8 mouse cellular contexts compared by ENCODE assay signal in the genomic region with DNA sequence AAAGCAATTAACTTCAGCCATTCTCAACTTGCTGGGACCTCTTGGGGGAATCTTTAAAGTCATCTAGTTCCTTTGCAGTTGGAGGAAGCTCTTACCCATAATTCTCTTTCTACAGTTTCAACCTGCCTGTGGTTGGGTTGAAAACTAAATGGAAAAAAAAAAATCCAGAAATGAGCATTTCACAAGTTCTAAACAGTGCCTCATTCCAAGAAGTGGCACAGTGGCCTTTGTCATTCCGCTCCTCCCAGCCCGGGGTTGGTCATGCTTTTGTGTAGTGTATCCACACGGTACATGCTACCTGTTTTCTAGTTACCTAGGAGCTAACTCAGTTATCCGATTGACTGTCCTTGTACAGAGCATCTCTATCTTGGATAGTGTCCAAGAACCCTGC.
DNase-seq lines count a peak whose midpoint lies in the region; ATAC-seq and TF ChIP-seq lines count a peak whose summit lies in the region.

No protein-coding gene starts in this region.

- 57% methylated on average over 4 of the region's 4 CpGs for WGBS in kidney, adult 2 months
- WGBS in macrophage (ENCODE audit: missing documents): 59% methylated on average over 4 of the region's 4 CpGs

- H3K27ac ChIP-seq in kidney, adult 2 months (ENCODE audit: insufficient read depth, low read depth, low read length): peak overlapping the region; percentile 80
- peak overlapping the region; percentile 93 for H3K27ac ChIP-seq in CH12.LX (ENCODE audit: insufficient read depth, low read depth)
- peak overlapping the region; percentile 33 for H3K27ac ChIP-seq in macrophage

- TF ChIP-seq RAD21 in CH12.LX (IDR thresholded peaks at IDR 0.05; ENCODE audit: low read depth, low read length): no peak

- H3K9me3 ChIP-seq in CH12.LX (replicated peaks; ENCODE audit: low read length): peaks cover 6% of the 10 kb centered on the region

- TF ChIP-seq POLR2A in kidney, adult 2 months (IDR thresholded peaks at IDR 0.05; ENCODE audit: low read depth, low read length): no peak
- TF ChIP-seq POLR2A in CH12.LX (IDR thresholded peaks at IDR 0.05; ENCODE audit: low read depth, low read length): peak; percentile 7; the same call in 1 of the 2 replicates

- H3K4me3 ChIP-seq in kidney, adult 2 months (ENCODE audit: insufficient read depth, low read depth, low read length): no peak overlapping the region
- H3K4me3 ChIP-seq in CH12.LX (replicated peaks in 1 of 3; ENCODE audit: low read depth in 2 of 3, low read length in 2 of 3, poor library complexity in 1 of 3): peak overlapping the region in 1 of 3 experiments; percentile 32
- no peak overlapping the region for H3K4me3 ChIP-seq in macrophage (ENCODE audit: inconsistent target)

- no peak for DNase-seq in kidney, adult 2 months
- no peak for DNase-seq in kidney, postnatal 4 days
- peak; percentile 73 for DNase-seq in CH12.LX (ENCODE audit: extremely low read depth)
- DNase-seq in T-cell, adult 2 months (ENCODE audit: low spot score): no peak
- DNase-seq in cerebellum, postnatal 10 days: no peak

- peak overlapping the region; percentile 22 for H3K9ac ChIP-seq in CH12.LX (ENCODE audit: insufficient read depth, low read depth)

- H3K4me1 ChIP-seq in kidney, adult 2 months (ENCODE audit: control insufficient read depth, insufficient read depth, low read length): peaks cover 6% of the 10 kb centered on the region; the same call in 1 of the 2 replicates
- H3K4me1 ChIP-seq in CH12.LX (ENCODE audit: control insufficient read depth in 1 of 2, insufficient read depth in 2 of 2): peaks cover 10 to 59% of the 10 kb centered on the region in 2 experiments

- peak; percentile 84 for TF ChIP-seq EP300 in CH12.LX (IDR thresholded peaks at IDR 0.05; ENCODE audit: low read length)

- H3K79me2 ChIP-seq in CH12.LX (replicated peaks; ENCODE audit: control insufficient read depth, extremely low read depth, insufficient read depth, poor library complexity, severe bottlenecking) (no peaks in the 10 kb centered on the region), macrophage (ENCODE audit: inconsistent target) (no peaks in the 10 kb centered on the region)

- H3K27me3 ChIP-seq in kidney, adult 2 months (replicated peaks; ENCODE audit: control insufficient read depth, insufficient read depth, low read length): no peaks in the 10 kb centered on the region
- peaks cover 19% of the 10 kb centered on the region for H3K27me3 ChIP-seq in CH12.LX (replicated peaks)

- H3K36me3 ChIP-seq in kidney, adult 2 months (ENCODE audit: control insufficient read depth, insufficient read depth, low read length): no peaks in the 10 kb centered on the region
- H3K36me3 ChIP-seq in CH12.LX (replicated peaks in 1 of 2; ENCODE audit: control insufficient read depth in 1 of 2, insufficient read depth in 1 of 2, low read length in 1 of 2) (no peaks in the 10 kb centered on the region), macrophage (ENCODE audit: inconsistent target) (no peaks in the 10 kb centered on the region)

- TF ChIP-seq CTCF in kidney, adult 2 months (conservative IDR thresholded peaks at IDR 0.05; ENCODE audit: insufficient read depth, insufficient read length, low read depth, low read length): no peak
- TF ChIP-seq CTCF in CH12.LX (conservative IDR thresholded peaks at IDR 0.05 in 1 of 2, IDR thresholded peaks at IDR 0.05 in 1 of 2; ENCODE audit: low read depth in 2 of 2, low read length in 2 of 2): no peak

- dilution Hi-C loops in CH12.LX (cut with MboI; ENCODE audit: extremely low pct_ligation_motif_present, extremely low pct_unique_long_range_greater_than_20kb, low sequenced_read_pairs): no loop called here

- in situ Hi-C loops in CH12.LX (cut with MboI; ENCODE audit: low pct_ligation_motif_present, low pct_unique_long_range_greater_than_20kb, low sequenced_read_pairs): loop anchor here (10.0 to 25.0 kb wide), 3 partner anchors 186 to 636 kb away; partner anchors contain the start of genes Cdx2 and Urad

- H3K4me2 ChIP-seq in CH12.LX (ENCODE audit: insufficient read depth, low read depth, poor library complexity, severe bottlenecking): peak overlapping the region; percentile 91

- ATAC-seq in granulocyte monocyte progenitor cell, adult 5-6 weeks (replicated peaks; ENCODE audit: poor library complexity, severe bottlenecking): peak; percentile 43
- ATAC-seq in megakaryocyte-erythroid progenitor cell, adult 5-6 weeks (replicated peaks; ENCODE audit: low FRiP score, low TSS enrichment, poor library complexity, severe bottlenecking): no peak

TF ChIP-seq in CH12.LX, 34 proteins besides CTCF, POLR2A, EP300 and RAD21:
- TF ChIP-seq PAX5 (IDR thresholded peaks at IDR 0.05; ENCODE audit: low read length): no peak
- TF ChIP-seq HCFC1 (IDR thresholded peaks at IDR 0.05; ENCODE audit: low read depth, low read length): no peak
- no peak for TF ChIP-seq MXI1 (IDR thresholded peaks at IDR 0.05; ENCODE audit: low read depth, low read length)
- TF ChIP-seq NRF1 (IDR thresholded peaks at IDR 0.05; ENCODE audit: low read depth, low read length): no peak
- no peak for TF ChIP-seq POLR2AphosphoS2 (IDR thresholded peaks at IDR 0.05; ENCODE audit: low read depth, low read length)
- TF ChIP-seq NELFE (IDR thresholded peaks at IDR 0.05; ENCODE audit: low read depth, low read length): no peak
- peak; percentile 25; the same call in 1 of the 2 replicates for TF ChIP-seq TCF12 (IDR thresholded peaks at IDR 0.05; ENCODE audit: low read depth, low read length)
- no peak for TF ChIP-seq MAX (IDR thresholded peaks at IDR 0.05; ENCODE audit: low read length)
- no peak for TF ChIP-seq ELF1 (IDR thresholded peaks at IDR 0.05; ENCODE audit: low read depth, low read length)
- peak; percentile 47 for TF ChIP-seq ETS1 (conservative IDR thresholded peaks at IDR 0.05; ENCODE audit: low read depth, low read length)
- peak; percentile 20; the same call in 1 of the 2 replicates for TF ChIP-seq MAZ (IDR thresholded peaks at IDR 0.05; ENCODE audit: low read depth, low read length)
- no peak for TF ChIP-seq GABPA (IDR thresholded peaks at IDR 0.05; ENCODE audit: insufficient replicate concordance, low read depth, low read length)
- no peak for TF ChIP-seq SMC3 (IDR thresholded peaks at IDR 0.05; ENCODE audit: low read depth, low read length)
- no peak for TF ChIP-seq MAFK (IDR thresholded peaks at IDR 0.05; ENCODE audit: insufficient replicate concordance, low read length)
- TF ChIP-seq JUND (conservative IDR thresholded peaks at IDR 0.05; ENCODE audit: low read depth, low read length): peak; percentile 80
- no peak for TF ChIP-seq CHD2 (IDR thresholded peaks at IDR 0.05; ENCODE audit: low read length)
- no peak for TF ChIP-seq ZC3H11A (IDR thresholded peaks at IDR 0.05; ENCODE audit: low read depth, low read length)
- TF ChIP-seq SIN3A (IDR thresholded peaks at IDR 0.05; ENCODE audit: low read length): no peak; the same call in 1 of the 2 replicates
- TF ChIP-seq MEF2A (IDR thresholded peaks at IDR 0.05; ENCODE audit: borderline replicate concordance, low read depth, low read length): 0 out of 2 replicates have a peak, but pooled peaks have one; percentile 21
- no peak for TF ChIP-seq RCOR1 (conservative IDR thresholded peaks at IDR 0.05; ENCODE audit: low read depth, low read length)
- TF ChIP-seq USF1 (IDR thresholded peaks at IDR 0.05; ENCODE audit: low read depth, low read length): no peak
- no peak for TF ChIP-seq ZMIZ1 (IDR thresholded peaks at IDR 0.05; ENCODE audit: low read depth, low read length)
- TF ChIP-seq ZKSCAN1 (IDR thresholded peaks at IDR 0.05; ENCODE audit: borderline replicate concordance, low read depth, low read length): no peak
- TF ChIP-seq UBTF (IDR thresholded peaks at IDR 0.05; ENCODE audit: low read depth, low read length): no peak
- TF ChIP-seq TBP (conservative IDR thresholded peaks at IDR 0.05; ENCODE audit: low read depth, low read length): no peak
- TF ChIP-seq BHLHE40 (IDR thresholded peaks at IDR 0.05; ENCODE audit: low read depth, low read length): peak; percentile 41; the same call in 1 of the 2 replicates
- TF ChIP-seq MYC (IDR thresholded peaks at IDR 0.05; ENCODE audit: low read depth, low read length): no peak; the same call in 1 of the 2 replicates
- peak; percentile 92 for TF ChIP-seq ZNF384 (IDR thresholded peaks at IDR 0.05; ENCODE audit: low read depth, low read length)
- TF ChIP-seq E2F4 (IDR thresholded peaks at IDR 0.05; ENCODE audit: insufficient replicate concordance, low read depth, low read length): no peak
- TF ChIP-seq IRF4 (IDR thresholded peaks at IDR 0.05; ENCODE audit: low read depth, low read length): peak; percentile 85
- no peak for TF ChIP-seq CHD1 (IDR thresholded peaks at IDR 0.05; ENCODE audit: low read depth, low read length)
- TF ChIP-seq KAT2A (IDR thresholded peaks at IDR 0.05; ENCODE audit: insufficient replicate concordance, low read length): no peak
- peak; percentile 70 for TF ChIP-seq JUN (IDR thresholded peaks at IDR 0.05; ENCODE audit: insufficient read depth, low read depth, low read length)
- TF ChIP-seq USF2 (conservative IDR thresholded peaks at IDR 0.05; ENCODE audit: low read depth, low read length): no peak

Comparison
In these comparisons a context has a peak if more than half of its experiments do, and no peak if none do; other contexts are left out.
1. H3K27ac ChIP-seq: peak in every context shown above with its lines; median percentile 93 in CH12.LX; 80 in kidney, adult 2 months; 33 in macrophage.